Mouse (Mus musculus) intestine, embryonic 16.5 days (tissue): ENCODE measurements at regions not wholly inside any gene's neighbourhood (a gene's known extent, or its start where the extent isn't known, plus 50 kb on each side); places are given as distances from the start of the nearest gene placed in this dataset.
"Not testable (repeated sequence)": the region's sequence is repeated elsewhere in the genome, so short reads cannot be mapped to it uniquely, and the experiment has no call there.

Source experiments
- ATAC-seq: fragments of 200-750 bp; cut with Nextera tagmentation; 2 replicates; pipeline ENCODE4 v1.8.0; 2017; ENCODE audit warnings: moderate TSS enrichment, moderate library complexity
- H3K27ac ChIP-seq: fragments of 300-500 bp; sonication (generic); 2 replicates; pipeline ENCODE4 v1.5.1; 2014; ENCODE audit warnings: mild to moderate bottlenecking, low read length
- H3K27me3 ChIP-seq: fragments of 300-500 bp; sonication (generic); replicated peaks from 2 replicates; pipeline ENCODE4 v1.6.1; 2014; ENCODE audit warnings: low read length, control low read depth, mixed read lengths; ENCODE audit not compliant: control insufficient read depth, insufficient read depth
- H3K36me3 ChIP-seq: fragments of 300-500 bp; sonication (generic); 2 replicates; pipeline ENCODE4 v1.6.1; 2014; ENCODE audit warnings: low read length, control low read depth; ENCODE audit not compliant: control insufficient read depth, insufficient read depth
- H3K4me1 ChIP-seq: fragments of 300-500 bp; sonication (generic); 2 replicates; pipeline ENCODE4 v1.6.1; 2014; ENCODE audit warnings: low read length, control low read depth, mixed read lengths; ENCODE audit not compliant: control insufficient read depth, insufficient read depth
- H3K4me2 ChIP-seq: fragments of 300-500 bp; sonication (generic); 2 replicates; pipeline ENCODE4 v1.6.1; 2014; ENCODE audit warnings: low read depth, low read length, control low read depth
- H3K4me3 ChIP-seq: fragments of 300-500 bp; sonication (generic); 2 replicates; pipeline ENCODE4 v1.5.1; 2014; ENCODE audit warnings: mild to moderate bottlenecking, low read length
- H3K9ac ChIP-seq: fragments of 300-500 bp; sonication (generic); 2 replicates; pipeline ENCODE4 v1.6.1; 2014; ENCODE audit warnings: low read depth, low read length
- H3K9me3 ChIP-seq: fragments of 300-500 bp; sonication (generic); 2 replicates; pipeline ENCODE4 v1.6.1; 2016; ENCODE audit warnings: low read length, control low read depth; ENCODE audit not compliant: control insufficient read depth
- WGBS: fragments of 180-500 bp; shearing (Covaris S2); extraction: QIAGEN DNeasy Blood & Tissue Kit; methylation state at CpG from one replicate; pipeline ENCODE4 v1.1.7; 2014; 5-methylcytosine and 5-hydroxymethylcytosine counted together

GRCm38 (mm10) chr12:22156467-22157037 lies 739.1 kb upstream of the Ywhaq start:
- H3K4me1 ChIP-seq, H3K27me3 ChIP-seq, H3K9ac ChIP-seq, H3K36me3 ChIP-seq, H3K27ac ChIP-seq, H3K9me3 ChIP-seq: not testable (repeated sequence)
- peak overlapping the region; percentile 29 for H3K4me3 ChIP-seq
- peak overlapping the region; percentile 16; the same call in 1 of the 2 replicates for H3K4me2 ChIP-seq
- WGBS, result 7% methylated on average over 17 of the region's 47 CpGs
- peak; percentile 59 for ATAC-seq

DNA sequence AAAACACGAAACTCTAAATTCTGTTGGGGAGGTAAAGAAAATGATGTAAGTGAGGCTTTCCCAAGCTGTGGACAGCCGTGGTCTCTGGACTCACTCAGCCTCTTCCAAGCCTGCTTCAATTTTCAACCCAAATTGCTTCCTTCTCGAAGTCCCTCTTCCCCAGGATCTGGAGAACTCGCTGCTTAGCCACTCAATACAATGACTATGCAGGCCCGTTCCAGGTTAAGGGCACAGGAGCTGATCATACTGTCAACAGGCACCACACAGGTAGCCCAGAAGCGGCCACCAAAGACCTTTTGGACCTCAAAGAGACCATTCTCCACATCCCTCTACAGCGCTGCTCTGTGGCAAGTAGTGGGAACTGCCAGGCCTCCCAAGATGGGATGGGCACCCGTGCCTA lies 737.9 kb upstream of the Ywhaq start:
- H3K27ac ChIP-seq, H3K9me3 ChIP-seq, H3K4me3 ChIP-seq, ATAC-seq, H3K4me2 ChIP-seq, H3K27me3 ChIP-seq, H3K36me3 ChIP-seq, H3K4me1 ChIP-seq, H3K9ac ChIP-seq: not testable (repeated sequence)
- WGBS, result 89% methylated on average over 4 of the region's 8 CpGs
